In the genomic region with DNA sequence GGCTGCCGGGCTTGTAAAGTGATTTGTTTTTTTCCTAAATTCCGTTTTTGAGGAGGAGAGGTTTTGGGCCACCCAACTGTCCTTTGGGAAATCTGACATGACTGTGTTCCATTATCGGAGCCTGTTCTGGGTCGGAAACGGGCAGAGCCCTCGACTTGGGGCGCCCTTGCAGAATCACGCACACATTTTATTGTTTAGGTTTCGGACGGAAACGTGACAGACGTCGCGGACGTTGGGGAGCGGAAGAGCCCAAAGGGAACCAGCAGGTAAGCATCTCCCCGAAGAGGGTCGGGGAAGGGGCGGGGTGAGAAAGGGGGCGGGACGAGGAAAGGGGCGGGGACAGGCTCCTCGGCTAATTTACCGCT, we compare ENCODE assay signal across 8 mouse cellular contexts. TPM values are rescaled to one million over a fixed set of nuclear protein-coding genes. Genes with fewer than 3 reads are reported as not detected.
DNase-seq lines count a peak whose midpoint lies in the region; ATAC-seq and TF ChIP-seq lines count a peak whose summit lies in the region.

No protein-coding gene starts in this region.

- H3K27ac ChIP-seq in heart, embryonic 10.5 days: peak overlapping the region; percentile 97
- H3K27ac ChIP-seq in forebrain, embryonic 13.5 days: peak overlapping the region; percentile 94
- peak overlapping the region; percentile 41 for H3K27ac ChIP-seq in liver, embryonic 14.5 days

- no peak for ATAC-seq in forebrain, embryonic 13.5 days
- no peak for ATAC-seq in liver, embryonic 14.5 days (ENCODE audit: insufficient read depth)

- no peak for TF ChIP-seq EP300 in liver, embryonic 14.5 days (IDR thresholded peaks at IDR 0.05; ENCODE audit: low read depth)

- H3K79me2 ChIP-seq in C2C12 (ENCODE audit: control insufficient read depth, insufficient read depth): peaks cover 26% of the 10 kb centered on the region

- peak overlapping the region; percentile 54 for H3K9ac ChIP-seq in forebrain, embryonic 13.5 days
- H3K9ac ChIP-seq in liver, embryonic 14.5 days (replicated peaks): peak overlapping the region; percentile 56

- WGBS in heart, embryonic 10.5 days: under 1% methylated on average over 23 of the region's 24 CpGs
- WGBS in forebrain, embryonic 13.5 days: under 1% methylated on average over 24 of the region's 24 CpGs
- under 1% methylated on average over 22 of the region's 24 CpGs for WGBS in liver, embryonic 14.5 days (ENCODE audit: insufficient replicate concordance)

- no peaks in the 10 kb centered on the region for H3K27me3 ChIP-seq in heart, embryonic 10.5 days (ENCODE audit: insufficient read depth, poor library complexity, severe bottlenecking)
- H3K27me3 ChIP-seq in C2C12 (ENCODE audit: control insufficient read depth, insufficient read depth, insufficient read length): no peaks in the 10 kb centered on the region
- no peaks in the 10 kb centered on the region for H3K27me3 ChIP-seq in forebrain, embryonic 13.5 days
- no peaks in the 10 kb centered on the region for H3K27me3 ChIP-seq in liver, embryonic 14.5 days (ENCODE audit: control insufficient read depth, insufficient read depth, low read length)

- peaks cover 21% of the 10 kb centered on the region for H3K79me3 ChIP-seq in C2C12 (ENCODE audit: low read depth)

- no peak for DNase-seq in heart, embryonic 10.5 days (ENCODE audit: low spot score)
- no peak for DNase-seq in heart, postnatal 4 days
- no peak for DNase-seq in liver, embryonic 14.5 days (ENCODE audit: low read depth in 3 of 3, low spot score in 3 of 3)
- no peak for DNase-seq in thymus, postnatal 36 days
- DNase-seq in adrenal gland, postnatal 36 days: no peak
- no peak for DNase-seq in left cerebral cortex, adult 9 months (ENCODE audit: low spot score in 2 of 2)

- H3ac ChIP-seq in C2C12 (ENCODE audit: control insufficient read depth, insufficient read length, low read depth): peak overlapping the region; percentile 27

- peaks cover 9% of the 10 kb centered on the region for H3K4me1 ChIP-seq in heart, embryonic 10.5 days
- H3K4me1 ChIP-seq in forebrain, embryonic 13.5 days: peaks cover 14% of the 10 kb centered on the region
- peaks cover 7 to 8% of the 10 kb centered on the region in 2 experiments for H3K4me1 ChIP-seq in liver, embryonic 14.5 days (replicated peaks; ENCODE audit: control insufficient read depth in 2 of 2, insufficient read depth in 2 of 2, low read length in 1 of 2)

- H3K4me3 ChIP-seq in heart, embryonic 10.5 days: peak overlapping the region; percentile 93
- H3K4me3 ChIP-seq in C2C12 (ENCODE audit: insufficient read depth, poor library complexity, severe bottlenecking): peak overlapping the region; percentile 36
- peak overlapping the region; percentile 82 for H3K4me3 ChIP-seq in forebrain, embryonic 13.5 days
- H3K4me3 ChIP-seq in liver, embryonic 14.5 days (ENCODE audit: insufficient read depth in 1 of 2, low read depth in 2 of 2, low read length in 2 of 2): peak overlapping the region; percentile 80 to 85

- H3K4me2 ChIP-seq in forebrain, embryonic 13.5 days: peak overlapping the region; percentile 88
- H3K4me2 ChIP-seq in liver, embryonic 14.5 days (ENCODE audit: low read depth): peak overlapping the region; percentile 73

- peaks cover 28% of the 10 kb centered on the region for H3K36me3 ChIP-seq in heart, embryonic 10.5 days
- peaks cover 18% of the 10 kb centered on the region for H3K36me3 ChIP-seq in C2C12 (ENCODE audit: control insufficient read depth, insufficient read depth)
- H3K36me3 ChIP-seq in forebrain, embryonic 13.5 days (ENCODE audit: poor library complexity, severe bottlenecking): peaks cover 25% of the 10 kb centered on the region
- H3K36me3 ChIP-seq in liver, embryonic 14.5 days (replicated peaks; ENCODE audit: control insufficient read depth, insufficient read depth, low read depth): no peaks in the 10 kb centered on the region

- TF ChIP-seq CTCF in C2C12 (IDR thresholded peaks at IDR 0.05; ENCODE audit: control insufficient read depth, insufficient read depth, insufficient read length): no peak
- no peak for TF ChIP-seq CTCF in liver, embryonic 14.5 days (IDR thresholded peaks at IDR 0.05; ENCODE audit: low read depth)

- no peaks in the 10 kb centered on the region for H3K9me3 ChIP-seq in heart, embryonic 10.5 days
- H3K9me3 ChIP-seq in forebrain, embryonic 13.5 days (replicated peaks): no peaks in the 10 kb centered on the region
- H3K9me3 ChIP-seq in liver, embryonic 14.5 days (ENCODE audit: control insufficient read depth, low read length): no peaks in the 10 kb centered on the region

TF ChIP-seq in C2C12, 6 proteins besides CTCF, POLR2A, EP300 and RAD21:
- TF ChIP-seq MYOD1 (IDR thresholded peaks at IDR 0.05; ENCODE audit: control insufficient read depth, insufficient read length, low read depth): no peak
- TF ChIP-seq USF1 (IDR thresholded peaks at IDR 0.05; ENCODE audit: low read depth): no peak
- no peak for TF ChIP-seq FOSL1 (IDR thresholded peaks at IDR 0.05; ENCODE audit: insufficient read depth, low read length, poor library complexity, severe bottlenecking)
- TF ChIP-seq CEBPB (IDR thresholded peaks at IDR 0.05; ENCODE audit: low read depth): no peak
- TF ChIP-seq MYOG (IDR thresholded peaks at IDR 0.05; ENCODE audit: control insufficient read depth, extremely low read depth, insufficient read length): no peak
- TF ChIP-seq MAX (IDR thresholded peaks at IDR 0.05): no peak

RNA-seq across cellular contexts. Expression of a gene that starts 0.6 kb away (rescaled TPM):
- polyA plus RNA-seq in heart, embryonic 10.5 days (2016; fragmentation: Nextera tagmentation; extraction: Ambion mirVana): 10.0 and 12.5 TPM in 2 replicates
- total RNA-seq in heart, postnatal 4 days (2021): 10 to 100 TPM; 37.5 to 39.8 TPM
- polyA plus RNA-seq in C2C12 (2012; fragmentation: generic; extraction: Trizol): 4.7 TPM
- 14.0 and 14.7 TPM in 2 replicates for polyA plus RNA-seq in forebrain, embryonic 13.5 days (2015; fragmentation: Nextera tagmentation; extraction: Ambion mirVana)
- 2.0 and 2.8 TPM in 2 replicates for polyA plus RNA-seq in liver, embryonic 14.5 days (2012; rRNA removed)
- polyA plus RNA-seq in liver, embryonic 14.5 days (2014; fragmentation: Nextera tagmentation; extraction: Ambion mirVana): 3.4 and 3.9 TPM in 2 replicates
- 10 to 100 TPM; 31.6 to 35.3 TPM for total RNA-seq in adrenal gland, postnatal 36 days (2021)

Comparison
In these comparisons a context has a peak if more than half of its experiments do, and no peak if none do; other contexts are left out.
1. H3K27ac ChIP-seq: peak in every context shown above with its lines; median percentile 97 in heart, embryonic 10.5 days; 94 in forebrain, embryonic 13.5 days; 41 in liver, embryonic 14.5 days.
2. H3K4me3 ChIP-seq: peak in every context shown above with its lines; median percentile 93 in heart, embryonic 10.5 days; 82 in liver, embryonic 14.5 days; 82 in forebrain, embryonic 13.5 days; 36 in C2C12.